Mouse (Mus musculus) E14TG2a.4 (cell line): ENCODE measurements at regions not wholly inside any gene's neighbourhood (a gene's known extent, or its start where the extent isn't known, plus 50 kb on each side); places are given as distances from the start of the nearest gene placed in this dataset.

Source experiments
- CTCF ChIP-seq: conservative IDR thresholded peaks from 2 replicates; pipeline ENCODE4 v1.5.1; 2014; ENCODE audit warnings: low read length
- NANOG ChIP-seq: IDR thresholded peaks from 2 replicates; pipeline ENCODE4 v1.6.1; 2014; ENCODE audit warnings: borderline replicate concordance, low read length, mixed read lengths
- POU5F1 ChIP-seq: IDR thresholded peaks from 2 replicates; pipeline ENCODE4 v1.6.1; 2014; ENCODE audit warnings: low read length, borderline replicate concordance

DNA sequence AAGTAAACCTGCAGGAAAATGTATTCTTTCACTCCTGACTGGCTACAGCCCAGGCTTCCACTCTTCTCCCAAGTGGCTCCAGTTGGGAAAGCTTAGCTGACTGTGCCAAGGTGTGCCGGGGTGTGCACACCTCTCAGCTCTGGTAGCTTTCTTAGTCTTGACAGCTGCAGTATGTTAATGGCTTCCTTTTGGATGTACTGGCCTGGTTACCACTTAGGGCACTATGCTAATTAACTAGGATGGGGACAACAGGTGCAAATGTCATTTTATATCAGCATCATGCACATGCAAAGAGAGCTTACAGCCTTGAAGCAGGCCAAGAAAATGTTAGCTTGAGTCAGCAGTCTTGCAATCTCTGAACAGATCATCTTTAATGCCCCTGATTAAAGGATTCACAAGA, 111.2 kb downstream of the Pou4f1 start:
- TF ChIP-seq CTCF: no peak
- TF ChIP-seq NANOG: no peak
- TF ChIP-seq POU5F1: no peak
